Mouse (Mus musculus) adrenal gland, adult 8-10 months (tissue): ENCODE results near the gene Ube4b. TPM values are rescaled to one million over a fixed set of nuclear protein-coding genes. Genes with fewer than 3 reads are reported as not detected.
"Not testable (repeated sequence)": the region's sequence is repeated elsewhere in the genome, so short reads cannot be mapped to it uniquely, and the experiment has no call there.

Source experiments
- DNase-seq: peaks from one replicate; pipeline ENCODE4 v3.0.0; 2022
- total RNA-seq, 4 experiments: library from RNA; stranded (reverse); gene quantifications; 2 replicates each; pipeline ENCODE4 v1.2.4; 2022

The Ube4b gene
- 100 to 1,000 TPM in 1 of 4 experiments, 10 to 100 TPM in 3; 77.8 to 102 (median 91.0) TPM for total RNA-seq

DNA sequence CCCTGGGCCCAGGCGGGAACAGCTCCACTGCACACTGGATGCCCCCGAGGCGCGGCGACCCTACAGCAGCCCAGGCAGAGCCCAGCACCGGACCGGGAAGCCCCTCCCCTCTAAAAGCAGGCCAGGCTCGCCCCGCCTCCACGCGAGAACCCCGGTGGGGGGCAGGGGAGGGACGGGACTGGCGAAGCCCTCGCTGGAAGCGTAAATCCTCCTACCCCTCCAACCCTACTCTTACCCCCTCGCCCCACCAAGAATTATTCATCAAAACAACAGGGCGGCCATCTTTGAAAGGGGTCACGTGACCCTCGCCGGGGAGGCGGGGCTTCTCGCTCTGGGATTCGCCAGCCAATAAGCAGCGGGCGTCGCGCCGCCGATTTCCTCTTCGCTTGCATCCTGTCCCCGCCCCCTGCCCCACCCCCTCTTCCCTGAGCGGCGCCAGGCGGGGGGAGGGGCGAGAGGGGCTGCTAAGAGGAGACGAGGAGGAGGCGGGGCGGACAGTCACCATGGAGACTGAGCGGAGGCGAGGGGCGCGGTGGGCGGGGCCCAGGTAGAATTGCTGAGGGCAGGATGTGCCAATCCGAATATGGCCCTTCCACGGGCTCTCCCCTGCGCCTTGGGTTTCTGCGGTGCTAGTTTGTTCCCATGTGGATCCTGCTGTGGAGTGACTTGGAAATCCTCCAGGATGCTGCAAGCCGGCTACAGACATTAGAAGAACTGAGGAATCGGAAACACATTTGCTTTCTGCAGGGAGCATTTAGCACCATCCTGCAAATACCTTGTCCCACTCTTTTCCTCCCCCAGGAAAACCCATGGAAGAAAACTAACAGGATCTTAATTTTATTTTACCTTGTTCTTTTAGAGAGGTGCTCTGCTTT lies at the start of gene Ube4b:
TSS of gene Ube4b (minus strand) at position 425 of the 875 bp plus-strand sequence.
- DNase-seq: peak; percentile 93

DNA sequence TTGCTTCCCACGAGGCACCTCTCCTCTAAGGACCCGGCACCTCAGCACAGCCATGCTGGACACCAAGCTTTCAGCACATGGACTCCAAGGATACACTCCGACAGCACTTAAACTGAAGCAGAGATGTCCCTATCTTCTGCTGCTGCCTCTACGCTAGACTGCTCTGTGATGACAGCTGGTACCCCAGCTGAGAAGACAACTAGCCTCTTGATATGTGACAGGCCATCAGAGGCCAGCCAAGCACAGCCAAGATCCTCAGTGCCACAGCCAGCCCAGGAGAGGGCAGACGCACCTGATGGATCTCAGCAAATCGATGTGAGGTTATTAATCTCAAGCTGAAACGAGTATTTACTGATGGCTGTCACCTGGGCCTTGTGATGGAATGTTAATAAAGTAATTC lies 48.5 kb upstream of the Ube4b start:
- no peak for DNase-seq

DNA sequence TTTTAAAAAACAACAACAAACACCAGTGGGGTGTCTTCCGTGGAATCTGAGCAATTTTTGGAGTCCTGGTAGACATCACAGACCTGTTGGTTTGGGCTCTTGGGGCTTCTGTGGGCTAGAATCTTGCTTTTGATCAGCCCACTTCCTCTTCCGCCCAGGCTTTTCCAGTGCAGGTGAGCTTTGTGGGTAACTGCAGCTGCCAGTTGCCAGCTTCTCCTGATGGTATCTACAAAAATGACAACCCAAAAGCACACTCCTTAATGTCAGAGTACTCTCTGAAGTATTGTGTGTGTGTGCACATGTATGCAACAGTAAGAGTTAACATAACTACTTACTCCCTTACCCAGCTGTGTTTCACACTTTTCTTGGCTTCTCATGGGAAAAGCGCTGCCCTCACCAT lies 43.0 kb upstream of the Ube4b start:
- DNase-seq: no peak

DNA sequence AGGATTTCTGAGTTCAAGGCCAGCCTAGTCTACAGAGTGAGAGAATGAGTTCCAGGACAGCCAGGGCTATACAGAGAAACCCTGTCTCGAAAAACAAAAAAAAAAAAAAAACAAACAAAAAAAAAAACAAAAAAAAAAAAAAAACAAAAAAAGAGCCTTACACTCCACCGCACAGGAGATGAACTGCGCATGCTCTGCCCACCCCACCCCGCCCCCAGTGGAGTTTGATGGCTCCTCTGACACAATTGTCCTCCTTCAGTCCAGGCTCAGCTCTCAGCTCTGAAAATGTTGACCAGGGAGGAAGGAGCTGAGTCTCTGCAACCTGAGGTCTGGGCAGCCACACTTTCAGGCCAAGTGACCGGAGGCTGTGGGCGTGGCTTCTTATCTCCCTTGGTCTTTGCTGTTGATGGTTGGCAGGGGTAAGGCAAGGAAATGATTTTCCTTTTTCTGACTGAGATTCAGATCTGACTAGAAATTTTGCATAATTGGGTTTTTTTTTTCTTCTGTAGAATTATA lies 36.9 kb upstream of the Ube4b start:
- no peak for DNase-seq

DNA sequence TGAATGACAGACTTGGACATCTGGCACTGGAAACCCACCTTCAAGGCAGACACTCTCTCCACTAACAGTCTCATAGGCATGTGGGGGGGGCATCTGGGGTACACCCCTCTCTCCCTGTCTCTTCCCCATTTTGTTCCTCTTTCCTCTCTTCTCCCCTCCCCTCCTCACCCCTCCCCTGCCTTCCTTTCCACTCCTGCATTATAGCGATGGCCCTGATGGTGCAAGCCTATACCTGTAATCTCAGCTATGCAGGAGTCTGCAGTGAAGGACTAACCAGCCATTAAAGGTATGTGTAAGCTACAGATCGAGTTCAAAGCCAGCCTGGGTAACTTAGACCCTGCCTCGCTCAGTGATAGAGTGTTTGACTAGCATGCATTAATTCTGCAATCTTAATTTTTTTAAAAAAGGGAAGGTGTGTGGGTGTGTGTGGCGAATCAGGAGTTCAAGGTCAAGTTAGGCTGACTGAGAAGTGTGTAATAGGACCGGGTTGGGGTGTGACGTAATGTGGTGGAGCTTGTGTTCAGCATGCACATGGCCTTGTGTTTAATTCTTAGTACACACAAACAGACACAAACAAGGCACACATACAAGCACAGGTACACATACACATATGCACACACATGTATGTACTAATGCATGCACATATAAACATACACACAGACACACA lies 35.9 kb upstream of the Ube4b start:
- no peak for DNase-seq

DNA sequence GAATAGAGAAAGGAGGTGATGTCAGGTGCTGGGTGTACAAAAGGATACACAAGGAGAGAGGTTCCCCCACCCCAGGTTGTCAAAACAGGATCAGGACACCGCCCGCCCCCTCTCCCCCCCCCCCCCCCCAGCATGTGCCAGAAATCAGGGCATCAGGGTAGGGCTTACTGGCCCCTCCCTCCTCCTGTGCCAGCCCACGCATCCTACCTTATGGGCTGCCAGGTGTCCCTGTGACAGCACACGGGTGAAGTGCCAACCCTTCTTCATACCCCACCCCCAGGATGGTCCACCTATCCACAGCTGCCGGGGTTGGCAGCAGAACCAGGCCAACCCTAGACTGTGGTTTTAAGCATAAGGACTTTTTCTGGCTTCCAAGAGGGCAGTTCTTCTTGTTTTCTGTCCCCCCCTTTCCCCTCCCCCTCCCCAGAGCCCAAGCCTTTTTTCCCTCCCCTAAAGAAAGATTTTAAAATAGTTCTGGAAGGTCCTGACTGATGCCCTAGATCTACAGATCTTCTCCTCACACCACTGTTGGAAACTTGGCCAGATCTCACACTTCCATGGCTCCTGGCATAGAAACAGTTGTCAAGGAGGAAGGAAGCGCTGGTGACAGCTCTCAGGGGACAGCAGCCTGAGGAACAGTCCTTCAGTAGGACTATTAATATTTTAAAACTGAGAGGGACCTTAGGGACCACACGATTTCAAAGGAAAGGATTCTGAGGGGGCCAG lies 35.2 kb upstream of the Ube4b start:
- no peak for DNase-seq

DNA sequence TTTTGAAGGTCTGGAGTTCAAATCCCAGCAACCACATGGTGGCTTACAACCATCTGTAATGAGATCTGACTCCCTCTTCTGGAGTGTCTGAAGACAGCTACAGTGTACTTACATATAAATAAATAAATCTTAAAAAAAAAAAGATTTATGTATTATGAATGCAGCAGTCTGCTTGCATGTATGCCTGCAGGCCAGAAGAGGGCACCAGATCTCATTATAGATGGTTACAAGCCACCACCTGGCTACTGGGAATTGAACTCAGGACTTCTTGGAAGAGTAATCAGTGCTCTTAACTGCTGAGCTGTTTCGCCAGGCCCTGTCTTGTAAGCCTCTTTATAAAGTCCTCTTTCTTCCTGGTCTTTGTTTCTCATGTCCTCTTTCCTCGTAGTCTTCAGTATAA lies 33.9 kb upstream of the Ube4b start:
- not testable (repeated sequence) for DNase-seq

DNA sequence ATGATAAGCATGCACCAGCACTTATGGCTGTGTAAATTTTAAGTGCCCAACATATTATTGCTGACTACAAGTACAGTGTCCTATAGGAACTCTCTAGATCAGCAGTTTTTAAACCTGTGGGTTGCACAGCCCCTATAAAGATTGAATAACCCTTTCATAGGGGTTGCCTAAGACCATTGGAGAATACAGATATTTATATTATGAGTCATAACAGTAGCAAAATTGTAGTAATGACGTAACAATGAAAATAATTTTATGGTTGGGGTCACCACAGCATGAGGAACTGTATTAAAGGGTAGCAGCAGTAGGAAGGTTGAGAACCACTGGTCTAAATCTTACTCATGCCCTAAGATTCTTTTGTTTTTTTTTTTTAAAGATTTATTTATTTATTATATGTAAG lies 32.9 kb upstream of the Ube4b start:
- no peak for DNase-seq

DNA sequence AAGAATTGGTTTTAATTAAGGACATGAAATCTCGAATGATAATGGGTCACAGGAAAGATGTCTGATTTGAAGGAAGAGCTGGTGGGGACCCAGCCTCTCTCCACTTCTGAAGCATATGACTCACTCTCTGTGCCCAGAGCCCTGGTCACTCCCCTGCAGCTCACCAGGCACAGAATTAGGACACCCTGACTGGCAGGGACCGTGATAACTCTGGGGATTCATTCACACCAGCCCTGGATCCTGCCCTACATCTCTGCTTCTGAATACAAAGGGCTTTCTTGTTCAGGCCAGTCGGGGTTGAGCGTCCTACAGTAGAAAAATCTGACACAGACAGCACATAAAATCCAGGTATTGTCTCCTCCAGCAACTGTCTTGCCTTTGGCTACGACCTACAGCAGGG lies 32.0 kb upstream of the Ube4b start:
- DNase-seq: no peak

DNA sequence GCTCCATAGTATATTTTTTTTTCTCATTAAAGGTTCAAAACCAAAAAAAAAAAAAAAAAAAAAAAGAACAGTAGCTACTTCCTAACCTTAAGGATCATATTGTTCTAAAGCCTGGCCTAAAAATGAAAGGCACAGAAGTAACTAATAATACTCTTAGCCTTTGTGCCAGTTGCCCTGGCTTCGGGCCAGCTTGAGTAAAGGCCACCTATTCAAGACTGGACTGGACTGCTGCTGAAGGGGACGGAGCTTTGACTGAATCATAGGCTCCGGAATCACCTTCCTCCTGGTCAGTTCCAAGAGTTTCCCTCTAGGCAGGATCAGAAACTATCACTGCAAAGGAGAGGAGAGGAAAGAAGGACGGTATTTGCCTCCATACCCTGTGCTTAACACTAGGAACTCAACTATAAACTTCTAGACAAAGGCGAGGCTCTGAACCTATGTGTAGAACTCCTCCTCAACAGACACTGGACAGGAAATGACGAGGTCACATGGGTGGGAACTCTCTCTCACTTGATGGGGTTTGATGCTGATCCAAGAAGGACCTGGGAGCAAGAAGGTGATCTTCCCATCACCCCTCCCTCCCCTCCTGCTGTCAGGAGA lies 31.4 kb upstream of the Ube4b start:
- peak; percentile 59 for DNase-seq

DNA sequence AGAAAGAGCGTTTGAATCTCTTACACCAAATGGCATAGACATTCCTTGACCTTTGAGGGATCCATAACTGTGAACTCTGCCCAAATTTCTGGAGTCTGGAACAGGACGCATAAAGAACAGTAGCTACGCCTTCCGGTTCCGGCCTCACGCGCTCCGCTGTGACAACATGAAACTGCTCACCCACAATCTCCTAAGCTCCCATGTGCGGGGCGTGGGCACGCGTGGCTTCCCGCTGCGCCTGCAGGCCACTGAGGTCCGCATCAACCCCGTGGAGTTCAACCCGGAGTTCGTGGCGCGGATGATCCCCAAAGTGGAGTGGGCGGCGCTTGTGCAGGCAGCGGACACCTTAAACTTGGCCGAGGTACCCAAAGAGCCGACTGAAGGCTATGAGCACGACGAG lies 30.6 kb upstream of the Ube4b start:
- DNase-seq: not testable (repeated sequence)

DNA sequence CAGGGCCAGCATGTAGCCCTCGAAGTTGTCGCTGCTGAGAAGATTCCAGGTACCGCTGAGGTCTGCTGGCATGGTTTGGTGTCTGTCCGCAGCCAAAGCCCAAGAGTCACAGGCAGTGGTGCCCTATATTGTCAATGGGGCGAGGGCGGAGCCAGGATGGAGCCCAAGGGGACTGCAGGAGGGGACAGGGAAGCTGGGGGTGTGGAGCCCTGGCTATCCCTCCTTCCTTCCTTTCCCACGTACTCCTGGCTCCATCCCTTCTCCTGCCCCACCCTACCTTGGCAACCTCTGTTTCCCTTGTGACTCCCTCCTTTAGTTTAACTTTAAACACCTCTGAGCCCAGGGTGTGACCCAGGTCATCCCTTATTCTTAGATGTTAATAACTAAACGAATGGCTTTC lies 28.3 kb upstream of the Ube4b start, which contains the start of gene Rbp7:
TSS of gene Rbp7 (minus strand) at position 100 of the 400 bp plus-strand sequence.
- DNase-seq: no peak

DNA sequence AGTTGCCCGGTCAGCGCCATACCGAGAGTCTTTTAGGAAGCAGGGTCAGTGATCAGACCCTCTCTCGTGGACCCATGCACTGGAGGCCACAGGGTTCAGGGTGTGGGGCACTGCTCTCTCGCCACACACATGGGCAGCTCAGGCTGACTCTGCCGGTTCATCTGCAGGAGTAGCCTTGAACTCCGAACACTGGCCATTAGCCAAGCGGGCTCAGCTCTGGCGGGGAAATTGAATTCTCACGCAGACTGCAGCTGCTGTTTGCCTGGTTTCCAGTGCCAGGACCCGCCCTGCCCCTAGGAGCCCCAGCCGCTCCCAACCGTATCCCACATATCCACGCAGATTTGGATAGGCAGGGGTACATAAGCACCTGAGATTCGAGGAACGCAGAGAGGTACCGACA lies 27.7 kb upstream of the Ube4b start:
- DNase-seq: peak; percentile 31

DNA sequence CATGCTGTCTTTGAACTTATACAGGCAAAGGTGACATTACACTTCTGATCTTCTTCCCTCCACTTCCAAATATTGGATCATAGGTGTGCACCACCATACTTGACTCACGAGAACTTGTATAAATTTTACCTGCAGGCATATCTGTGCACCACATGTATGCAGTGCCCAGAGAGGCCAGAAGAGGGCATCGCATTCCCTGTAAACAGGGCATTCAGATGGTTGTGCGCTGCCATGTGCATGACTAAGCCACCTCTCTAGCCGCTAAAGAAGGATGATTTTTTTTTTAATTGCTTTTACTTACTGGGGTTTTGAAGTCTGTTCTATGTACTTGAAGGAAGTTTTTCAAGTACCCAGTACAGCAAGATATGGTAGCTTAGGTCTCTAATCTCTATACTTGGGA lies 27.1 kb upstream of the Ube4b start:
- no peak for DNase-seq

DNA sequence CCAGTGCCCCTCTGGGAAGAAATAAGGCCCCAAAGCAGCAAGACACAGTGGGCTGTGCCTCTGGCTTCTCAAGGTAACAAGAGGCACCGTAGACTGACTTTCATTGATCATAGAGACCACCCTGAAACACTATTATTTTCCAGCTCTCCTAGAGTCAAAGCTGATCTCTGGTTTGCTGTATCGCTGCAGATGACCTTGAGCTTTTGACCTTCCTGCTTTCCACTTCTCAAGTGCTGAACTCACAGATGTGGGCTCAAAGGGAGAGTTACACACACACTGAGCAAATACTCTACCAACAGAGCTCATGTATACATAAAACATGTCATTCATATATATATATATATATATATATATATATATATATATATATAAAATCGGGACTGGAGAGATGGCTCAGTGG lies 24.1 kb upstream of the Ube4b start:
- DNase-seq: no peak

DNA sequence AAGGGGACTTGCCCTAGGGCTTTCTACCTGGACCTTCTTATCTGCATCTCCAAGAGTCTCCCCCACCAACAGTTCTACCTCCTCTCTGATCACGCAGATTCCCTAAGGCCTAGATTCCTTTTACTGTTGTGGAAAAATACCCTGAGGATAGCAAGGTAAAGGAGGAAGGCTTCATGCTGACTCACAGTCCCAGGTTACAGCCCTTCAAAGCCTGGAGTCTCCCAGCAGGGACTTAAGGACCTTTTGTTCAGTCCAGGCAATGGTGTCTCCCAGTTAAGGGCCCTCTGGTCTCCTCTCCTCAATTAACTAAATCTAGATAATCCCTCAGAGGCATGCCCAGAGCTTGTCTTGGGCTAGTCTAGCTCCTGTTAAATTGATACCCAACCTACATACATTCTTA lies 19.8 kb upstream of the Ube4b start:
- no peak for DNase-seq

DNA sequence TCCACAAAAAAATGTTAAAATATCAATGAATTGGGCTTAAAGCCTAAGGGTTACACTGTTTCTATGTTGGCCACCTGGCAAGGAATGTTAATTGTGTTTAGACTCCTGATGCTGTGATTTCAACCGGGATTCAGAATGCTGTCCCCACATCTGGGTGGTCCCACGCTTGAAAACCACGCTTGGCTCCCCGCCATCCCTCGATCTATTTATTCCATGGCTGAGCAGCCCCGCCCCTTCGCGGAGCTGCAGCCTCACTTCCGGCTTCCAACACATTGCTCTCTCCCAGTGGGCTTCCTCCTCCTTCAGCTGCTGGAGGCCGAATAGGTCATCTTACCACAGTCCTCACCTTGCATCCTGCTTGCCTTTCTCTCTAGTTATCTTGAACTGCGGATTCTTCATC lies 19.3 kb upstream of the Ube4b start:
- no peak for DNase-seq

DNA sequence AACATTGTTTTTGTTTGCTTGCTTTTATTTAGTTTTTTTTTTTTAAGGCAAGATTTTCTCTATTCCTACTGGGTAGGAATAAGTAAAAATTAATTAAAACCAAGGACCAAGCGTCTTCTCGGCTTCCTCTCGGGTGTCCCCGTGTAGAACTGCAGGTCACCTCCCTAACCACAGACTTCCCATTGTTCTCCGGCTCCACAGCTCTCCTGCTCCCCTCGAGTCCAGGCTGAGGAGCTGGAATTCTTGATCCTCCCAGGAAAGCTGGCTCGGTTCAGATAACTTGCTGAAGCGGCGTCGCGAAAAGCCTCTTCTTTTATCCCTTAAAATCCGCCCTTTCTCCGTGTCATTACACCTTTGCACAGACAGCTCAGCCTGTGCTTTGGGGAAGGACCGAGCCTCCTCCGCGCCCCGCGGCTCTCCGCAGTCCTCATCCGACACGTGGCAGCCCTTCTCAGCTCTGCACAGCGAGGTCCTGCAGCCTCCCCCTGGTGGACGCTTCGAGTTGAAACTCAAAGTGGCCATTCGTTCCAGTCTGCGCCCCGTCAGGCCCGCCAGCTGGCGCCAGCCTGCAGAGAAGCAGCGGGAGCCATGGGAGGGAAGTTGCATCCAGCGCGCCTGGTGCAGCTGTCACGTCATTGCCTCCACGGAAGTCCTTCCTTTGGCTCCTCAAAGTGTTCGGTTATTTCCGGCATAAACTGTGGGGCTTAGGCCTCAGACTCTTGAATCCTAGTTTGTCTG lies 18.6 kb upstream of the Ube4b start:
- DNase-seq: peak; percentile 88

DNA sequence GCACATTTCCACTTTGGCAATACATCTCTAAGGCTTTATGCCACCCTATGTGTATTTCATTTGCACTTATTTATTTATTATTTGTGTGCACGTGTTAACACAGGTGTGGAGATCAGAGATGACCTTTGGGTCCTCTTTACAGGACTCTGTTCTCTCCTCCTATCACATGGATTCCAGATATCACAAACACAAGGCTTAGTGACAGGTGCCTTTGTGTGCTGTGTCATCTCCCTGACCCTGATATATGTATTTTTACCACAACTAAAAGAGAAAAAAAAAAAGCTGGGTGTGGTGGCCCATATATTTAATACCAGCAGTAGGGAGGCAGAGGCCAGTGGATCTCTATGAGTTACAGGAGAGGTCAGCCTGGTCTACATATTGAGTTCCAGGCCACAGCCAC lies 17.9 kb upstream of the Ube4b start:
- DNase-seq: no peak

DNA sequence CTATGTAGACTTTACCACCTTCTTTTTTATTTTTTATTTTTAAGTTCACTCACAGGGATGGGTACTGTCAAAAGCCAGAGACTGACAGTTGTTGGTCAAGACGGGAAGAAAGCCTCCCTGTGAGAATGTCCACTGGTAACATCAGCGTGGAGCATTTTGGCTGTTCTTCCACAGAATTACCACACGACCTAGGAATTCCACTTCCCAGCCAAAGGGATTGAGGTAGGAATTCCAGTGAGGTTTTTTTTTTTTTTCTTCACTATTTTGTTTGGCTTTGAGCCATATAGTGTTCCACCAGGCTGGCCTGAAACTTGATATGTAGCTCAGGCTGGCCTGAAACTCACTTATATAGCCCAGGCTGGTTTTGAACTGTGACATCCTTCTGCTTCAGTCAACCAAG lies 15.9 kb upstream of the Ube4b start:
- DNase-seq: no peak

DNA sequence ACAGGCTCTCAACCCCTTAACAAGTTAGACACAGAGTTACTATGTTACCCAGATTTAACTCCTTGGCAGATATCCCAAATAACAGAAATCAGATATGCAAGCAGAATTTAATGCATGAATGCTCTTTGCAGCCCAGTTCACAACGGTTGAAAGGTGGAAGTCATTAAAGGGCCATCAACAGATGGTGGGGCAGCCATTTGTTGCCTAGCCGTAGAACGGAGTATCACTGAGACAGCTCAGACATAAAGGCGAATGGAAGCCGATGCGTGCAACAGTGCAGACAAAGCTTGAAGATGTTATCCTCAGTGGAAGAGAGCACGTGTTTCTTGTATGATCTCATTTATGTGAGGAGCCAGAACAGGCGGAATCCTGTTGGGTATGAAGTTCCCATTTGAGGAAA lies 14.0 kb upstream of the Ube4b start:
- DNase-seq: no peak

DNA sequence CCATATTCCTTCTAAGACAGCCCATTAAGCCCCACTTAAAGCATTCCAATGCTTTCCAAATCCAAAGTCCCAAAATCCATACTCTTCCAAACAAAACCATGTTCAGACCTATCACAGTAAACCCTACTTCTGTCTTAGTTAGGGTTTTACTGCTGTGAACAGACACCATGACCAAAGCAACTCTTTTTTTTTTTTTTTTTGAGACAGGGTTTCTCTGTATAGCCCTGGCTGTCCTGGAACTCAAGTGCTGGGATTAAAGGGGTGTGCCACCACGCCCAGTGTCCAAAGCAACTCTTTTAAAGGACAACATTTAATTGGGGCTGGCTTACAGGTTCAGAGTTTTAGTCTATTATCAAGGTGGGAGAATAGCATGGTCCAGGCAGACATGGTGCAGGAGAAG lies 5.3 kb upstream of the Ube4b start:
- not testable (repeated sequence) for DNase-seq
